Comparison of ENCODE assay signal across 14 mouse cellular contexts in the genomic region with DNA sequence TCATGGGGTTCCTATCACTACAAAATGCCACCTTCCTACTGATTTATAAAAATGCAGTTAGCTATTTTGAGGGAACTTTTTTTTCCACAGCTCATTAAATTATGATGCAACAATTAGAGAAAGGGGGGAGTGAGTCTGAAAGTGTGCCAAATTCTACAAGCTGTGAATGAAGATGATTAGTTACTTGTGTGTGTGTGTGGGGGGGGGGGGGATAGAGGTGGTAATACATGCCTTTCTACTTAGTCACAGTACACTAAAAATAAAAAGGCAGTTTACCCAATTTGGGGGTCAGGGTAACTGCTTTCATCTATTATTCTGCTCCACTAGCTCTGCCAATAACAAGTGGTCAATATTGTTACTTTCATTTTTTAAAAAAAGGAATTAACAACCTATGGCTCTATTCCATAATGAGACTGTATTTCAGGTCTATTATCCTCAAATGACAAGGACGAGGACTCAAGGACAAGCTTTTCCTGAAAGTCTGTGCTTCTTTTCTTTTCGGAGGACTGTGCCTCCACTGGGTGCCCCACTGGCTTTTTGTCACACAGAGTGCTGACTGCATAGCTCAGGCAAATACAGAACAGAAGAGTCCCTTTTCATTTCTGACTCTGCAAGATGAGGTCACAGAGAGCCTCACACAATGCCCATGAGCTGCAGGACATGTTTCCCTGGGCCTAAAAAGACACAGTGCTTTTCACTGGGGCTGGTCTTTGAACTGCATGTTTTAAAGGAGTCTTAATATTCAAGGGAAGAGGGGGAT. TPM values are rescaled to one million over a fixed set of nuclear protein-coding genes. Genes with fewer than 3 reads are reported as not detected.
DNase-seq lines count a peak whose midpoint lies in the region; ATAC-seq lines count a peak whose summit lies in the region.
"Had no signal": no experiment of that assay in that cellular context is flagged by ENCODE, and none has a peak within 500 bp of the region (broad histone marks: within the 10 kb centered on the region; RNA-seq: fewer than 3 reads in every experiment).

No protein-coding gene starts in this region.

- H3K9me3 ChIP-seq in hindbrain, embryonic 15.5 days, result no peaks in the 10 kb centered on the region
- no peaks in the 10 kb centered on the region for H3K9me3 ChIP-seq in neural tube, embryonic 14.5 days (ENCODE audit: control insufficient read depth, low read length)
- H3K9me3 ChIP-seq: embryonic facial prominence, embryonic 12.5 days; liver, embryonic 13.5 days had no signal

- H3K9ac ChIP-seq in hindbrain, embryonic 15.5 days, result no peak overlapping the region
- no peak overlapping the region for H3K9ac ChIP-seq in neural tube, embryonic 14.5 days (replicated peaks; ENCODE audit: low read depth, low read length)
- H3K9ac ChIP-seq: embryonic facial prominence, embryonic 12.5 days; liver, embryonic 13.5 days had no signal

- H3K27me3 ChIP-seq in hindbrain, embryonic 15.5 days, result no peaks in the 10 kb centered on the region
- no peaks in the 10 kb centered on the region for H3K27me3 ChIP-seq in neural tube, embryonic 14.5 days (ENCODE audit: control insufficient read depth, insufficient read depth, low read length)
- H3K27me3 ChIP-seq: embryonic facial prominence, embryonic 12.5 days; liver, embryonic 13.5 days had no signal

- ATAC-seq in hindbrain, embryonic 15.5 days (ENCODE audit: low FRiP score, low read depth), result peak; percentile 63; the same call in 1 of the 2 replicates
- ATAC-seq in neural tube, embryonic 14.5 days (ENCODE audit: low read depth), result peak; percentile 58; the same call in 1 of the 2 replicates
- ATAC-seq: activated CD4-positive, CD25-positive, alpha-beta regulatory T cell, adult 4 months had no signal

- 23% methylated on average over 2 of the region's 2 CpGs for WGBS in hindbrain, embryonic 15.5 days
- WGBS in neural tube, embryonic 14.5 days, result 21% methylated on average over 2 of the region's 2 CpGs

- DNase-seq in adrenal gland, adult 2 months, result peak; percentile 3
- no peak for DNase-seq in adrenal gland, adult 18-20 months (ENCODE audit: low spot score in 2 of 2)
- DNase-seq in lung, postnatal 10 days, result peak; percentile 27
- no peak for DNase-seq in lung, adult 18-20 months
- no peak for DNase-seq in layer of hippocampus, adult 9-11 months
- no peak for DNase-seq in layer of hippocampus, adult 9-10 months (ENCODE audit: low spot score)
- DNase-seq: cerebellum, adult 11 months; heart, adult 2 months; liver, embryonic 13.5 days had no signal

- no peak overlapping the region for H3K27ac ChIP-seq in hindbrain, embryonic 15.5 days (replicated peaks)
- H3K27ac ChIP-seq in neural tube, embryonic 14.5 days (ENCODE audit: low read depth, low read length), result no peak overlapping the region
- H3K27ac ChIP-seq: embryonic facial prominence, embryonic 12.5 days; heart, adult 2 months; liver, embryonic 13.5 days had no signal

- H3K4me2 ChIP-seq in hindbrain, embryonic 15.5 days, result no peak overlapping the region
- no peak overlapping the region for H3K4me2 ChIP-seq in neural tube, embryonic 14.5 days (ENCODE audit: low read depth, low read length)
- H3K4me2 ChIP-seq: embryonic facial prominence, embryonic 12.5 days; liver, embryonic 13.5 days had no signal

- no peaks in the 10 kb centered on the region for H3K36me3 ChIP-seq in hindbrain, embryonic 15.5 days
- no peaks in the 10 kb centered on the region for H3K36me3 ChIP-seq in neural tube, embryonic 14.5 days (ENCODE audit: control insufficient read depth, insufficient read depth, low read length)
- H3K36me3 ChIP-seq: embryonic facial prominence, embryonic 12.5 days; liver, embryonic 13.5 days had no signal

- no peaks in the 10 kb centered on the region for H3K4me1 ChIP-seq in hindbrain, embryonic 15.5 days (replicated peaks)
- H3K4me1 ChIP-seq in neural tube, embryonic 14.5 days (ENCODE audit: control insufficient read depth, insufficient read depth, low read length), result no peaks in the 10 kb centered on the region
- H3K4me1 ChIP-seq: embryonic facial prominence, embryonic 12.5 days; liver, embryonic 13.5 days had no signal

- H3K4me3 ChIP-seq in hindbrain, embryonic 15.5 days, result no peak overlapping the region
- H3K4me3 ChIP-seq in neural tube, embryonic 14.5 days (ENCODE audit: low read depth, low read length), result no peak overlapping the region
- H3K4me3 ChIP-seq: embryonic facial prominence, embryonic 12.5 days; heart, adult 2 months; liver, embryonic 13.5 days; myocyte had no signal

RNA-seq across cellular contexts. Expression of a gene that starts 33.4 kb away (rescaled TPM):
- 1 to 10 TPM; 1.5 to 2.6 TPM for total RNA-seq in adrenal gland, adult 2 months (2021)
- polyA plus RNA-seq in adrenal gland, adult 2 months (2012; rRNA removed), result 0.45 and 0.62 TPM in 2 replicates
- total RNA-seq in adrenal gland, adult 18-20 months (2021), result 1 to 10 TPM; 1.9 to 2.4 TPM
- 1.9 and 2.1 TPM in 2 replicates for polyA plus RNA-seq in hindbrain, embryonic 15.5 days (2015; fragmentation: Nextera tagmentation; extraction: Ambion mirVana)
- polyA plus RNA-seq in neural tube, embryonic 14.5 days (2014; fragmentation: Nextera tagmentation; extraction: Ambion mirVana), result 1.2 and 5.0 TPM in 2 replicates
- polyA plus RNA-seq: activated CD4-positive, CD25-positive, alpha-beta regulatory T cell, adult 4 months had no signal

Comparison
In these comparisons a context has a peak if more than half of its experiments do, and no peak if none do; other contexts are left out.
1. DNase-seq: peak in adrenal gland, adult 2 months (single experiment) and lung, postnatal 10 days (single experiment); none in adrenal gland, adult 18-20 months (0 of 2), lung, adult 18-20 months (0 of 2), layer of hippocampus, adult 9-11 months (single experiment) and layer of hippocampus, adult 9-10 months (single experiment).